Mouse (Mus musculus): ENCODE results near the gene Gm38392. TPM values are rescaled to one million over a fixed set of nuclear protein-coding genes. Genes with fewer than 3 reads are reported as not detected.

The Gm38392 gene
- polyA plus RNA-seq, 1 experiment from 2014 or later, result 2.9 TPM

GRCm38 (mm10) chr3:88219940-88220339 is 67.1 kb downstream of the Gm38392 start:
- H3K9ac ChIP-seq, result no peak overlapping the region
- H3K27ac ChIP-seq, result no peak overlapping the region
- WGBS, result 13% methylated on average over 9 of the region's 9 CpGs
- H3K9me3 ChIP-seq (replicated peaks), result no peaks in the 10 kb centered on the region
- no peak overlapping the region for H3K4me2 ChIP-seq
- H3K4me1 ChIP-seq, result peaks cover 12% of the 10 kb centered on the region
- ATAC-seq (replicated peaks; ENCODE audit: low FRiP score), result no peak
- no peaks in the 10 kb centered on the region for H3K36me3 ChIP-seq
- H3K4me3 ChIP-seq (replicated peaks), result no peak overlapping the region
- H3K27me3 ChIP-seq, result peaks cover 94% of the 10 kb centered on the region

- H3K4me1 ChIP-seq, result peaks cover 19% of the 10 kb centered on the region
- 42% methylated on average over 1 of the region's 2 CpGs for WGBS
- H3K27me3 ChIP-seq, result peaks cover 96% of the 10 kb centered on the region
- no peaks in the 10 kb centered on the region for H3K9me3 ChIP-seq (replicated peaks)
- H3K4me3 ChIP-seq (replicated peaks), result no peak overlapping the region
- no peak overlapping the region for H3K27ac ChIP-seq
- H3K9ac ChIP-seq, result no peak overlapping the region
- no peak overlapping the region for H3K4me2 ChIP-seq
- no peak for ATAC-seq (replicated peaks; ENCODE audit: low FRiP score)
- H3K36me3 ChIP-seq, result no peaks in the 10 kb centered on the region
Observed at GRCm38 (mm10) chr3:88217679-88218078, 69.3 kb downstream of the Gm38392 start.

GRCm38 (mm10) chr3:88216534-88217326 is 70.3 kb downstream of the Gm38392 start:
- Histone ChIP-seq H3K9me3 (replicated peaks) (no peaks in the 10 kb centered on the region), H3K4me3 (replicated peaks) (no peak overlapping the region), H3K4me1 (peaks cover 19% of the 10 kb centered on the region), H3K4me2 (no peak overlapping the region), H3K36me3 (no peaks in the 10 kb centered on the region), H3K27ac (no peak overlapping the region), H3K27me3 (peaks cover 97% of the 10 kb centered on the region), H3K9ac (no peak overlapping the region)
- no peak for ATAC-seq (replicated peaks; ENCODE audit: low FRiP score)
- WGBS, result 7% methylated on average over 7 of the region's 7 CpGs

- Histone ChIP-seq H3K4me2 (no peak overlapping the region), H3K4me3 (replicated peaks) (0 out of 2 replicates have a peak overlapping the region, but pooled peaks have one; percentile 29), H3K4me1 (peaks cover 19% of the 10 kb centered on the region), H3K9ac (no peak overlapping the region), H3K9me3 (replicated peaks) (no peaks in the 10 kb centered on the region), H3K27ac (no peak overlapping the region), H3K36me3 (no peaks in the 10 kb centered on the region), H3K27me3 (peaks cover 97% of the 10 kb centered on the region)
- ATAC-seq (replicated peaks; ENCODE audit: low FRiP score), result no peak
- WGBS, result 5% methylated on average over 6 of the region's 6 CpGs
Observed at GRCm38 (mm10) chr3:88216116-88216515, 70.9 kb downstream of the Gm38392 start.

- no peaks in the 10 kb centered on the region for H3K36me3 ChIP-seq
- H3K9me3 ChIP-seq (replicated peaks), result no peaks in the 10 kb centered on the region
- H3K27ac ChIP-seq, result no peak overlapping the region
- peaks cover 19% of the 10 kb centered on the region for H3K4me1 ChIP-seq
- no peak for ATAC-seq (replicated peaks; ENCODE audit: low FRiP score)
- peak overlapping the region; percentile 29 for H3K4me3 ChIP-seq (replicated peaks)
- peaks cover 98% of the 10 kb centered on the region for H3K27me3 ChIP-seq
- 2% methylated on average over 23 of the region's 23 CpGs for WGBS
- no peak overlapping the region for H3K9ac ChIP-seq
- peak overlapping the region; percentile 47 for H3K4me2 ChIP-seq
Observed at GRCm38 (mm10) chr3:88215553-88216004, 71.4 kb downstream of the Gm38392 start.

GRCm38 (mm10) chr3:88214971-88215552 is 71.9 kb downstream of the Gm38392 start:
- Histone ChIP-seq H3K9ac (no peak overlapping the region), H3K27me3 (peaks cover 98% of the 10 kb centered on the region), H3K4me3 (replicated peaks) (peak overlapping the region; percentile 29), H3K9me3 (replicated peaks) (no peaks in the 10 kb centered on the region), H3K4me2 (peak overlapping the region; percentile 47), H3K27ac (no peak overlapping the region), H3K4me1 (peaks cover 19% of the 10 kb centered on the region), H3K36me3 (no peaks in the 10 kb centered on the region)
- WGBS, result under 1% methylated on average over 48 of the region's 48 CpGs
- no peak for ATAC-seq (replicated peaks; ENCODE audit: low FRiP score)

- no peak overlapping the region for H3K9ac ChIP-seq
- H3K9me3 ChIP-seq (replicated peaks), result no peaks in the 10 kb centered on the region
- WGBS, result 1% methylated on average over 42 of the region's 42 CpGs
- H3K27me3 ChIP-seq, result peaks cover 98% of the 10 kb centered on the region
- peaks cover 19% of the 10 kb centered on the region for H3K4me1 ChIP-seq
- no peak overlapping the region for H3K27ac ChIP-seq
- peak overlapping the region; percentile 29 for H3K4me3 ChIP-seq (replicated peaks)
- peak overlapping the region; percentile 47 for H3K4me2 ChIP-seq
- H3K36me3 ChIP-seq, result no peaks in the 10 kb centered on the region
- ATAC-seq (replicated peaks; ENCODE audit: low FRiP score), result no peak
Observed at GRCm38 (mm10) chr3:88214197-88214938, 72.6 kb downstream of the Gm38392 start.

- Histone ChIP-seq H3K9ac (no peak overlapping the region), H3K4me3 (replicated peaks) (no peak overlapping the region), H3K4me1 (peaks cover 19% of the 10 kb centered on the region), H3K27me3 (peaks cover 98% of the 10 kb centered on the region), H3K4me2 (no peak overlapping the region), H3K27ac (no peak overlapping the region), H3K9me3 (replicated peaks) (no peaks in the 10 kb centered on the region), H3K36me3 (no peaks in the 10 kb centered on the region)
- WGBS, result 5% methylated on average over 2 of the region's 2 CpGs
- no peak for ATAC-seq (replicated peaks; ENCODE audit: low FRiP score)
Observed at GRCm38 (mm10) chr3:88213019-88213418, 74.0 kb downstream of the Gm38392 start.

- Histone ChIP-seq H3K4me1 (peaks cover 20% of the 10 kb centered on the region), H3K36me3 (no peaks in the 10 kb centered on the region), H3K4me3 (replicated peaks) (no peak overlapping the region), H3K27ac (no peak overlapping the region), H3K9me3 (replicated peaks) (no peaks in the 10 kb centered on the region), H3K27me3 (peaks cover 99% of the 10 kb centered on the region), H3K9ac (no peak overlapping the region), H3K4me2 (no peak overlapping the region)
- WGBS, result 2% methylated on average over 1 of the region's 1 CpGs
- no peak for ATAC-seq (replicated peaks; ENCODE audit: low FRiP score)
Observed at GRCm38 (mm10) chr3:88212356-88212755, 74.7 kb downstream of the Gm38392 start.

- no peak overlapping the region for H3K4me2 ChIP-seq
- 13% methylated on average over 2 of the region's 2 CpGs for WGBS
- ATAC-seq (replicated peaks; ENCODE audit: low FRiP score), result no peak
Observed at GRCm38 (mm10) chr3:88210918-88211317, 76.1 kb downstream of the Gm38392 start.

GRCm38 (mm10) chr3:88210121-88210520 is 76.9 kb downstream of the Gm38392 start:
- no peak overlapping the region for H3K27ac ChIP-seq
- H3K4me1 ChIP-seq, result peaks cover 14% of the 10 kb centered on the region
- H3K9ac ChIP-seq, result no peak overlapping the region
- no peak for ATAC-seq (replicated peaks; ENCODE audit: low FRiP score)
- no peak overlapping the region for H3K4me3 ChIP-seq (replicated peaks)
- H3K27me3 ChIP-seq, result peaks cover 99% of the 10 kb centered on the region
- no peak overlapping the region for H3K4me2 ChIP-seq
- no peaks in the 10 kb centered on the region for H3K9me3 ChIP-seq (replicated peaks)
- H3K36me3 ChIP-seq, result no peaks in the 10 kb centered on the region
- WGBS, result 14% methylated on average over 2 of the region's 2 CpGs

More at GRCm38 (mm10) chr3:88210918-88211317, 76.1 kb downstream of the Gm38392 start:
- no peak overlapping the region for H3K27ac ChIP-seq
- no peak overlapping the region for H3K4me3 ChIP-seq (replicated peaks)
- no peak overlapping the region for H3K9ac ChIP-seq
- no peaks in the 10 kb centered on the region for H3K9me3 ChIP-seq (replicated peaks)
- peaks cover 99% of the 10 kb centered on the region for H3K27me3 ChIP-seq
- peaks cover 22% of the 10 kb centered on the region for H3K4me1 ChIP-seq
- no peaks in the 10 kb centered on the region for H3K36me3 ChIP-seq

- Histone ChIP-seq H3K4me3 (replicated peaks) (no peak overlapping the region), H3K36me3 (no peaks in the 10 kb centered on the region), H3K27me3 (peaks cover 99% of the 10 kb centered on the region), H3K9me3 (replicated peaks) (no peaks in the 10 kb centered on the region), H3K4me1 (peaks cover 6% of the 10 kb centered on the region), H3K9ac (no peak overlapping the region), H3K4me2 (no peak overlapping the region), H3K27ac (no peak overlapping the region)
- ATAC-seq (replicated peaks; ENCODE audit: low FRiP score), result no peak
- WGBS, result 5% methylated on average over 6 of the region's 6 CpGs
Observed at GRCm38 (mm10) chr3:88209306-88209705, 77.7 kb downstream of the Gm38392 start.
